Mouse (Mus musculus): ENCODE data around the gene Hyal3.
A peak's percentile ranks its signal among the peaks of the same experiment; 100 is the strongest.

Gene Hyal3

GRCm38 (mm10) chr9:107550491-107551116 is 30.0 kb upstream of the Hyal3 start:
- DNase-seq (ENCODE audit: low read depth): no peak

- DNase-seq (ENCODE audit: low read depth): peak; percentile 93
Observed at GRCm38 (mm10) chr9:107551117-107551889, 29.3 kb upstream of the Hyal3 start, which contains the start of gene Rassf1. TSS of gene Rassf1 (plus strand) at chr9:107551555.

- no peak for DNase-seq (ENCODE audit: low read depth)
Observed at GRCm38 (mm10) chr9:107551890-107552355, 28.7 kb upstream of the Hyal3 start.

- DNase-seq (ENCODE audit: low read depth): peak; percentile 38
Observed at GRCm38 (mm10) chr9:107552690-107553393, 27.8 kb upstream of the Hyal3 start.

GRCm38 (mm10) chr9:107553541-107554318 is 26.9 kb upstream of the Hyal3 start:
- peak; percentile 65 for DNase-seq (ENCODE audit: low read depth)

- peak; percentile 99 for DNase-seq (ENCODE audit: low read depth)
Observed at GRCm38 (mm10) chr9:107554319-107554825, 26.2 kb upstream of the Hyal3 start.

GRCm38 (mm10) chr9:107555031-107555457 is 25.6 kb upstream of the Hyal3 start:
- DNase-seq (ENCODE audit: low read depth): no peak

GRCm38 (mm10) chr9:107555701-107556100 is 24.9 kb upstream of the Hyal3 start:
- DNase-seq (ENCODE audit: low read depth): no peak

GRCm38 (mm10) chr9:107556346-107556745 is 24.3 kb upstream of the Hyal3 start:
- DNase-seq (ENCODE audit: low read depth): peak; percentile 35

- DNase-seq (ENCODE audit: low read depth): peak; percentile 96
Observed at GRCm38 (mm10) chr9:107563029-107563581, 17.5 kb upstream of the Hyal3 start, which contains the start of gene Tusc2. TSS of gene Tusc2 (plus strand) at chr9:107563255.

GRCm38 (mm10) chr9:107565556-107565955 is 15.1 kb upstream of the Hyal3 start:
- DNase-seq (ENCODE audit: low read depth): peak; percentile 56

GRCm38 (mm10) chr9:107566041-107566709 is 14.4 kb upstream of the Hyal3 start:
- peak; percentile 89 for DNase-seq (ENCODE audit: low read depth)

GRCm38 (mm10) chr9:107566855-107567254 is 13.8 kb upstream of the Hyal3 start:
- DNase-seq (ENCODE audit: low read depth): no peak

GRCm38 (mm10) chr9:107567702-107568319 is 12.8 kb upstream of the Hyal3 start, which contains the start of gene Hyal2:
TSS of gene Hyal2 (plus strand) at chr9:107567945.
- DNase-seq (ENCODE audit: low read depth): no peak

GRCm38 (mm10) chr9:107568331-107569261 is 12.0 kb upstream of the Hyal3 start:
- peak; percentile 93 for DNase-seq (ENCODE audit: low read depth)

GRCm38 (mm10) chr9:107569270-107569669 is 11.3 kb upstream of the Hyal3 start:
- DNase-seq (ENCODE audit: low read depth): no peak

GRCm38 (mm10) chr9:107570016-107570415 is 10.6 kb upstream of the Hyal3 start:
- no peak for DNase-seq (ENCODE audit: low read depth)

GRCm38 (mm10) chr9:107570845-107571244 is 9.8 kb upstream of the Hyal3 start:
- no peak for DNase-seq (ENCODE audit: low read depth)

Data from induced T-regulatory cell, adult 2 months (primary cell).